Mouse (Mus musculus) induced T-regulatory cell, adult 2 months (primary cell): ENCODE results near the gene Vamp2.
A peak's percentile ranks its signal among the peaks of the same experiment; 100 is the strongest.
"Not testable (repeated sequence)": the region's sequence is repeated elsewhere in the genome, so short reads cannot be mapped to it uniquely, and the experiment has no call there.

ENCODE experiments used
- DNase-seq: peaks from one replicate; pipeline ENCODE4 v3.0.0-alpha.2; 2012; ENCODE audit warnings: low read depth

The Vamp2 gene

GRCm38 (mm10) chr11:69080855-69081222 is 7.5 kb upstream of the Vamp2 start:
- no peak for DNase-seq

GRCm38 (mm10) chr11:69081613-69082012 is 6.7 kb upstream of the Vamp2 start:
- no peak for DNase-seq

- DNase-seq, result no peak
These were observed 2.7 kb upstream of the Vamp2 start for GRCm38 (mm10) chr11:69085608-69086007.

GRCm38 (mm10) chr11:69086390-69086789 is 1.9 kb upstream of the Vamp2 start:
- no peak for DNase-seq

GRCm38 (mm10) chr11:69087082-69087481 is 1.2 kb upstream of the Vamp2 start:
- no peak for DNase-seq

GRCm38 (mm10) chr11:69087597-69087996 is 693 bp upstream of the Vamp2 start:
- peak; percentile 35 for DNase-seq

- peak; percentile 60 for DNase-seq
These were observed 746 bp downstream of the Vamp2 start for GRCm38 (mm10) chr11:69088856-69089615.

GRCm38 (mm10) chr11:69089616-69090290 is 1.5 kb downstream of the Vamp2 start:
- no peak for DNase-seq

GRCm38 (mm10) chr11:69090367-69090766 is 2.1 kb downstream of the Vamp2 start:
- DNase-seq, result no peak

GRCm38 (mm10) chr11:69091566-69092385 is 3.5 kb downstream of the Vamp2 start:
- DNase-seq, result no peak

GRCm38 (mm10) chr11:69092386-69092751 is 4.1 kb downstream of the Vamp2 start:
- DNase-seq, result peak; percentile 94

GRCm38 (mm10) chr11:69092871-69093270 is 4.6 kb downstream of the Vamp2 start:
- peak; percentile 76 for DNase-seq

GRCm38 (mm10) chr11:69093856-69094255 is 5.6 kb downstream of the Vamp2 start:
- DNase-seq, result not testable (repeated sequence)

- DNase-seq, result peak; percentile 100
These were observed 6.6 kb downstream of the Vamp2 start, which contains the start of gene Per1 for GRCm38 (mm10) chr11:69094697-69095429. Gene Per1 (plus strand): TSS chr11:69095217.

GRCm38 (mm10) chr11:69095511-69096231 is 7.4 kb downstream of the Vamp2 start:
- DNase-seq, result peak; percentile 83

- DNase-seq, result no peak
These were observed 8.2 kb downstream of the Vamp2 start for GRCm38 (mm10) chr11:69096360-69096986.

GRCm38 (mm10) chr11:69096987-69097900 is 9.0 kb downstream of the Vamp2 start:
- peak; percentile 93 for DNase-seq

- peak; percentile 90 for DNase-seq
These were observed 9.9 kb downstream of the Vamp2 start for GRCm38 (mm10) chr11:69098039-69098761.

GRCm38 (mm10) chr11:69098762-69099091 is 10.4 kb downstream of the Vamp2 start:
- peak; percentile 98 for DNase-seq
